In genomic region chr13:85188903-85189643, GRCm38 (mm10) we compare ENCODE assay signal across 8 mouse cellular contexts. TPM values are rescaled to one million over a fixed set of nuclear protein-coding genes. Genes with fewer than 3 reads are reported as not detected.
DNase-seq lines count a peak whose midpoint lies in the region; ATAC-seq lines count a peak whose summit lies in the region.

TSS of gene Ccnh (plus strand) at chr13:85189408.

- 1% methylated on average over 44 of the region's 44 CpGs for WGBS in hindbrain, embryonic 16.5 days
- WGBS in macrophage (ENCODE audit: missing documents): under 1% methylated on average over 43 of the region's 44 CpGs

- ATAC-seq in hindbrain, embryonic 16.5 days: peak; percentile 98

- peaks cover 10% of the 10 kb centered on the region for H3K4me1 ChIP-seq in hindbrain, embryonic 16.5 days (ENCODE audit: control insufficient read depth, insufficient read depth, low read depth, low read length)

- H3K9ac ChIP-seq in hindbrain, embryonic 16.5 days (ENCODE audit: low read depth, low read length): peak within 1 kb of the TSS; percentile 92

- H3K4me3 ChIP-seq in hindbrain, embryonic 16.5 days (ENCODE audit: low read length): peak within 1 kb of the TSS; percentile 96
- H3K4me3 ChIP-seq in macrophage (ENCODE audit: inconsistent target): peak within 1 kb of the TSS; percentile 81

- H3K4me2 ChIP-seq in hindbrain, embryonic 16.5 days (ENCODE audit: low read length): peak within 1 kb of the TSS; percentile 77

- no peaks in the 10 kb centered on the region for H3K9me3 ChIP-seq in hindbrain, embryonic 16.5 days (ENCODE audit: control insufficient read depth, low read length)

- H3K27ac ChIP-seq in hindbrain, embryonic 16.5 days (ENCODE audit: low read depth, low read length): peak within 1 kb of the TSS; percentile 88
- H3K27ac ChIP-seq in macrophage: peak within 1 kb of the TSS; percentile 48

- peaks cover 36% of the 10 kb centered on the region for H3K79me2 ChIP-seq in macrophage (ENCODE audit: inconsistent target)

- H3K27me3 ChIP-seq in hindbrain, embryonic 16.5 days (replicated peaks; ENCODE audit: control insufficient read depth, insufficient read depth, low read length): no peaks in the 10 kb centered on the region

- H3K36me3 ChIP-seq in hindbrain, embryonic 16.5 days (ENCODE audit: control insufficient read depth, insufficient read depth, low read length): peaks cover 12% of the 10 kb centered on the region
- H3K36me3 ChIP-seq in macrophage (ENCODE audit: inconsistent target): peaks cover 6% of the 10 kb centered on the region; the same call in 1 of the 2 replicates

- DNase-seq in WW6 (ENCODE audit: low read depth, low spot score): peak; percentile 85
- DNase-seq in cerebellum, postnatal 4 days (ENCODE audit: low spot score in 2 of 2): peak; percentile 85 to 93
- peak; percentile 94 for DNase-seq in gastrocnemius, adult 18-20 months (ENCODE audit: low spot score)
- DNase-seq in left cerebral cortex, adult 18-20 months (ENCODE audit: low spot score in 2 of 2): peak; percentile 94 to 95
- DNase-seq in right cerebral cortex, adult 18-20 months: peak; percentile 95
- DNase-seq in urinary bladder, postnatal 10 days (ENCODE audit: low spot score): peak; percentile 60

RNA-seq across cellular contexts. Expression of gene Ccnh, which starts in this region (rescaled TPM):
- 10 to 100 TPM; 20.8 to 22.3 TPM for total RNA-seq in gastrocnemius, adult 18-20 months (2021)
- polyA plus RNA-seq in hindbrain, embryonic 16.5 days (2015; fragmentation: Nextera tagmentation; extraction: Ambion mirVana): 91.7 and 98.0 TPM in 2 replicates
- total RNA-seq in left cerebral cortex, adult 18-20 months (2021): 10 to 100 TPM; 47.2 to 47.6 TPM
- 10 to 100 TPM in 23 of 26 experiments, 1 to 10 TPM in 3; 4.4 to 58.4 (median 29.3) TPM for total RNA-seq in macrophage (2018; cell fraction: chromatin; rRNA removed)
- 10 to 100 TPM; 13.4 to 22.9 (median 20.4) TPM for total RNA-seq in macrophage (2018; cell fraction: cytosol; rRNA removed)
- 10 to 100 TPM in 24 of 26 experiments, 1 to 10 TPM in 2; 5.7 to 39.0 (median 23.6) TPM for total RNA-seq in macrophage (2018; cell fraction: nucleus; rRNA removed)
- 18.4 to 28.4 TPM (median 28.4 TPM) in 3 replicates for polyA plus RNA-seq in macrophage (2018)

Comparison
In these comparisons a context has a peak if more than half of its experiments do, and no peak if none do; other contexts are left out.
1. Peak in every context shown above with its lines: DNase-seq, ATAC-seq, H3K4me3 ChIP-seq and H3K27ac ChIP-seq.